Mouse (Mus musculus): ENCODE measurements around the gene Tecr.

- TF ChIP-seq POLR2A (IDR thresholded peaks at IDR 0.05; ENCODE audit: extremely low read depth, insufficient read depth, low read length) = no peak
- no peak for TF ChIP-seq CTCF (IDR thresholded peaks at IDR 0.05; ENCODE audit: low read depth, low read length)
Measured at GRCm38 (mm10) chr8:83602650-83603029, 5.1 kb downstream of the Tecr start.
